Mouse (Mus musculus): ENCODE results near the gene Ccr1. TPM values are rescaled to one million over a fixed set of nuclear protein-coding genes. Genes with fewer than 3 reads are reported as not detected.

Ccr1 gene
- polyA plus RNA-seq, 1 experiment from 2014 or later: 1.3 TPM

Other genes with a start within 250 kb of the Ccr1 start
- 0.20 TPM in 1 of 2 replicates, not detected in the other for gene Cxcr6, start 162.2 kb downstream of the Ccr1 start, polyA plus RNA-seq (2016; fragmentation: Nextera tagmentation; extraction: Ambion mirVana)
- 9.1 and 9.6 TPM in 2 replicates for gene Fyco1, start 116.8 kb downstream of the Ccr1 start, polyA plus RNA-seq (2016; fragmentation: Nextera tagmentation; extraction: Ambion mirVana)
- not detected in 2 replicates for gene Xcr1, start 106.7 kb downstream of the Ccr1 start, polyA plus RNA-seq (2016; fragmentation: Nextera tagmentation; extraction: Ambion mirVana)
- not detected in 2 replicates for gene Ccr1l1, start 9.7 kb upstream of the Ccr1 start, polyA plus RNA-seq (2016; fragmentation: Nextera tagmentation; extraction: Ambion mirVana)
- not detected in 2 replicates for gene Ccr3, start 53.3 kb upstream of the Ccr1 start, polyA plus RNA-seq (2016; fragmentation: Nextera tagmentation; extraction: Ambion mirVana)
- gene Ccr2, start 133.3 kb upstream of the Ccr1 start, polyA plus RNA-seq (2016; fragmentation: Nextera tagmentation; extraction: Ambion mirVana): 0.28 and 0.42 TPM in 2 replicates
- gene Ccr5, start 152.9 kb upstream of the Ccr1 start, polyA plus RNA-seq (2016; fragmentation: Nextera tagmentation; extraction: Ambion mirVana): 0.29 and 0.77 TPM in 2 replicates